Mouse (Mus musculus): ENCODE measurements around the gene Slit3.

- TF ChIP-seq GATA1 (IDR thresholded peaks at IDR 0.05; ENCODE audit: borderline replicate concordance, low read length): no peak
- no peak for TF ChIP-seq FLI1 (IDR thresholded peaks at IDR 0.05; ENCODE audit: low read length)
These were observed 181.2 kb downstream of the Slit3 start for GRCm38 (mm10) chr11:35302272-35302671.
